Mouse (Mus musculus) embryonic facial prominence, embryonic 14.5 days (tissue): ENCODE measurements around the gene Cdc6. TPM values are rescaled to one million over a fixed set of nuclear protein-coding genes. Genes with fewer than 3 reads are reported as not detected.

Source experiments
- ATAC-seq: fragments of 200-750 bp; cut with Nextera tagmentation; 2 replicates; pipeline ENCODE4 v1.8.0; 2017; ENCODE audit warnings: low read depth, moderate number of reproducible peaks, moderate TSS enrichment
- DNase-seq: peaks from one replicate; pipeline ENCODE4 v3.0.0-alpha.2; 2015; ENCODE audit warnings: low spot score
- H3K27ac ChIP-seq: fragments of 300-500 bp; sonication (generic); replicated peaks from 2 replicates; pipeline ENCODE4 v1.5.1; 2014; ENCODE audit warnings: low read depth, mild to moderate bottlenecking, low read length, moderate library complexity
- H3K27me3 ChIP-seq: fragments of 300-500 bp; sonication (generic); replicated peaks from 2 replicates; pipeline ENCODE4 v1.6.1; 2014; ENCODE audit warnings: low read length; ENCODE audit not compliant: control insufficient read depth, insufficient read depth
- H3K36me3 ChIP-seq: fragments of 300-500 bp; sonication (generic); 2 replicates; pipeline ENCODE4 v1.6.1; 2014; ENCODE audit warnings: low read length, mixed read lengths; ENCODE audit not compliant: control insufficient read depth, insufficient read depth
- H3K4me1 ChIP-seq: fragments of 300-500 bp; sonication (generic); 2 replicates; pipeline ENCODE4 v1.6.1; 2014; ENCODE audit warnings: antibody characterized with exemption, low read length; ENCODE audit not compliant: control insufficient read depth, insufficient read depth
- H3K4me2 ChIP-seq: fragments of 300-500 bp; sonication (generic); 2 replicates; pipeline ENCODE4 v1.6.1; 2014; ENCODE audit warnings: low read depth, mild to moderate bottlenecking, low read length, moderate library complexity, mixed read lengths
- H3K4me3 ChIP-seq: fragments of 300-500 bp; sonication (generic); 2 replicates; pipeline ENCODE4 v1.5.1; 2014; ENCODE audit warnings: low read depth, mild to moderate bottlenecking, low read length
- H3K9ac ChIP-seq: fragments of 300-500 bp; sonication (generic); 2 replicates; pipeline ENCODE4 v1.6.1; 2014; ENCODE audit warnings: low read depth, mild to moderate bottlenecking, low read length, moderate library complexity, mixed read lengths
- H3K9me3 ChIP-seq: fragments of 300-500 bp; sonication (generic); 2 replicates; pipeline ENCODE4 v1.6.1; 2016; ENCODE audit warnings: low read length; ENCODE audit not compliant: control insufficient read depth
- WGBS: fragments of 180-500 bp; shearing (Covaris S2); extraction: QIAGEN DNeasy Blood & Tissue Kit; methylation state at CpG from one replicate; pipeline ENCODE4 v1.1.7; 2014; 5-methylcytosine and 5-hydroxymethylcytosine counted together
- polyA plus RNA-seq: library from polyadenylated mRNA; unstranded; fragments of >200 nt; fragmentation: Nextera tagmentation; extraction: Ambion mirVana; gene quantifications from 2 replicates; pipeline ENCODE4 v1.2.1, GENCODE M21; 2014

The Cdc6 gene
- polyA plus RNA-seq, 1 experiment from 2014 or later = 22.7 TPM

- WGBS = 6% methylated on average over 11 of the region's 15 CpGs
These were observed 34.4 kb downstream of the Cdc6 start for GRCm38 (mm10) chr11:98941826-98942550.

GRCm38 (mm10) chr11:98942555-98942922 lies 34.9 kb downstream of the Cdc6 start:
- DNase-seq (no peak), ATAC-seq (no peak)
- Histone ChIP-seq H3K27ac (peak overlapping the region; percentile 98), H3K4me3 (peak overlapping the region; percentile 87; the same call in 1 of the 2 replicates), H3K9ac (peak overlapping the region; percentile 91), H3K4me2 (peak overlapping the region; percentile 84), H3K4me1 (peaks cover 78% of the 10 kb centered on the region), H3K9me3 (no peaks in the 10 kb centered on the region), H3K27me3 (no peaks in the 10 kb centered on the region), H3K36me3 (no peaks in the 10 kb centered on the region)
- 42% methylated on average over 3 of the region's 3 CpGs for WGBS

More at GRCm38 (mm10) chr11:98941826-98942550, 34.4 kb downstream of the Cdc6 start:
- Histone ChIP-seq H3K4me1 (peaks cover 76% of the 10 kb centered on the region), H3K36me3 (no peaks in the 10 kb centered on the region), H3K4me3 (peak overlapping the region; percentile 87), H3K4me2 (peak overlapping the region; percentile 84), H3K27me3 (no peaks in the 10 kb centered on the region), H3K27ac (peak overlapping the region; percentile 98), H3K9ac (peak overlapping the region; percentile 91), H3K9me3 (no peaks in the 10 kb centered on the region)
- DNase-seq (peak; percentile 90), ATAC-seq (no peak)

GRCm38 (mm10) chr11:98942923-98943641 lies 35.5 kb downstream of the Cdc6 start:
- H3K4me2 ChIP-seq = peak overlapping the region; percentile 84
- WGBS = 48% methylated on average over 4 of the region's 8 CpGs
- peaks cover 82% of the 10 kb centered on the region for H3K4me1 ChIP-seq
- no peak for ATAC-seq
- peak; percentile 93 for DNase-seq
- no peaks in the 10 kb centered on the region for H3K27me3 ChIP-seq
- H3K9ac ChIP-seq = peak overlapping the region; percentile 53
- H3K27ac ChIP-seq = peak overlapping the region; percentile 98
- no peaks in the 10 kb centered on the region for H3K9me3 ChIP-seq
- H3K36me3 ChIP-seq = no peaks in the 10 kb centered on the region
- H3K4me3 ChIP-seq = no peak overlapping the region

GRCm38 (mm10) chr11:98943741-98944461 lies 36.3 kb downstream of the Cdc6 start:
- Histone ChIP-seq H3K4me2 (peak overlapping the region; percentile 84), H3K9me3 (no peaks in the 10 kb centered on the region), H3K36me3 (no peaks in the 10 kb centered on the region), H3K9ac (peak overlapping the region; percentile 53), H3K27ac (peak overlapping the region; percentile 98), H3K27me3 (no peaks in the 10 kb centered on the region), H3K4me1 (peaks cover 80% of the 10 kb centered on the region), H3K4me3 (0 out of 2 replicates have a peak overlapping the region, but pooled peaks have one; percentile 8)
- 31% methylated on average over 14 of the region's 14 CpGs for WGBS
- no peak for ATAC-seq
- peak; percentile 61 for DNase-seq

GRCm38 (mm10) chr11:98944897-98945604 lies 37.5 kb downstream of the Cdc6 start:
- 24% methylated on average over 11 of the region's 11 CpGs for WGBS
- Histone ChIP-seq H3K27ac (peak overlapping the region; percentile 98), H3K4me1 (peaks cover 68% of the 10 kb centered on the region), H3K4me2 (peak overlapping the region; percentile 84), H3K4me3 (no peak overlapping the region), H3K27me3 (no peaks in the 10 kb centered on the region), H3K9ac (peak overlapping the region; percentile 53; the same call in 1 of the 2 replicates), H3K9me3 (no peaks in the 10 kb centered on the region), H3K36me3 (peaks cover 9% of the 10 kb centered on the region; the same call in 1 of the 2 replicates)
- peak; percentile 57 for DNase-seq
- ATAC-seq = no peak

GRCm38 (mm10) chr11:98945605-98945977 lies 38.0 kb downstream of the Cdc6 start:
- Histone ChIP-seq H3K9me3 (no peaks in the 10 kb centered on the region), H3K4me3 (no peak overlapping the region), H3K4me2 (peak overlapping the region; percentile 84; the same call in 1 of the 2 replicates), H3K9ac (0 out of 2 replicates have a peak overlapping the region, but pooled peaks have one; percentile 9), H3K27ac (peak overlapping the region; percentile 98), H3K27me3 (no peaks in the 10 kb centered on the region), H3K36me3 (peaks cover 14% of the 10 kb centered on the region), H3K4me1 (peaks cover 63% of the 10 kb centered on the region)
- DNase-seq (no peak), ATAC-seq (no peak)
- 38% methylated on average over 3 of the region's 3 CpGs for WGBS

GRCm38 (mm10) chr11:98947969-98948569 lies 40.5 kb downstream of the Cdc6 start:
- 75% methylated on average over 18 of the region's 18 CpGs for WGBS
- Histone ChIP-seq H3K4me3 (no peak overlapping the region), H3K4me2 (no peak overlapping the region), H3K9ac (no peak overlapping the region), H3K27me3 (no peaks in the 10 kb centered on the region), H3K27ac (0 out of 2 replicates have a peak overlapping the region, but pooled peaks have one; percentile 33), H3K36me3 (peaks cover 32% of the 10 kb centered on the region), H3K9me3 (no peaks in the 10 kb centered on the region), H3K4me1 (peaks cover 50% of the 10 kb centered on the region)
- ATAC-seq (no peak), DNase-seq (peak; percentile 0)
